Mouse (Mus musculus) gastrocnemius, postnatal 10 days (tissue): Measurements from ENCODE around the gene Arrdc5. TPM values are rescaled to one million over a fixed set of nuclear protein-coding genes. Genes with fewer than 3 reads are reported as not detected.
A peak's percentile ranks its signal among the peaks of the same experiment; 100 is the strongest.

Source experiments
- DNase-seq: peaks from one replicate; pipeline ENCODE4 v3.0.0; 2021; ENCODE audit warnings: mixed read lengths
- long read RNA-seq, 2 experiments: library from polyadenylated mRNA; stranded (forward); transcript quantifications; one replicate each; pipeline ENCODE4 v2.0.0; 2021
- total RNA-seq, 2 experiments: library from RNA; stranded (reverse); gene quantifications; 2 replicates each; pipeline ENCODE4 v1.2.3; 2021

Gene Arrdc5
- not detected for total RNA-seq
- long read RNA-seq, experiment 1, result 0 reads
- long read RNA-seq, experiment 2, result 0 reads

DNA sequence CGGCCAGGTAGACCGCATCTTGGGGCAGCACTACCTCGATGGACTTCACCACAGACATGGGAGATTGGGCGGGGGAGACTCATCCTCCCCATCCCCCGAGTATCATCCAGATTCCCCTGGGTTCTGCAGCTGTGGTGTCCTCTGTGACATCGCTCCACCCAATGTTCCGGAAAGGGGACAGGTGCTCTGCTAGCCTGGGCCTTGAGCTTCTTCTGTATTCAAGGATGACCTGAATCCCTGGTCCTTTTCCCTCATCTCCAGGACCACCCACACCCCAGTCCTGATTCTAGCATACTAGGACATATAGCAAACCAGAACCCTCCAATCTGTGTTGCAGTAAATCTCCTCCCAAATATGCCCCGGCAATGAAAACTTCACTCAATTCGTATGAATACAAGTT, at the start of gene Arrdc5:
Arrdc5 (minus strand) TSS at position 101 of the 400 bp plus-strand sequence.
- DNase-seq, result no peak

DNA sequence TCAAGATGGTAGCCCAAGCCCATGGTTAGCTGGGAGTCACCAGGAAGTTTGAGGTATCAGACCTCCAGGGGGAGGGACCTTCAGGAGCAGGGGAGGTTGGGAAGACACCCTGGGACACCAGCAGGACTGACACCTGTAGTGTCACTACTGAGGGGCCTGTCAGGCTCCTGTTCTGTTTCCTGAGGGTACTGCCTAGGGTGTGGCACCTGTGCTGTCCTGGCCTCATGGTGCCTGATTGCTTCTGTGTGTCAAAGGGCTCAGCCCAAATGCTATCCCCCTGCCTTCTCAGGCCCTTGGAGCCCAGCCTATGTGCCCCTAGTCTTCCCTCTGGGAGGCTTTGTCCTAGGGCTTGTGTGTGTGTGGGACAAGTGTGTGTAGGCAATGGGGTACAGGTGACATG, 48.5 kb upstream of the Arrdc5 start:
- no peak for DNase-seq

DNA sequence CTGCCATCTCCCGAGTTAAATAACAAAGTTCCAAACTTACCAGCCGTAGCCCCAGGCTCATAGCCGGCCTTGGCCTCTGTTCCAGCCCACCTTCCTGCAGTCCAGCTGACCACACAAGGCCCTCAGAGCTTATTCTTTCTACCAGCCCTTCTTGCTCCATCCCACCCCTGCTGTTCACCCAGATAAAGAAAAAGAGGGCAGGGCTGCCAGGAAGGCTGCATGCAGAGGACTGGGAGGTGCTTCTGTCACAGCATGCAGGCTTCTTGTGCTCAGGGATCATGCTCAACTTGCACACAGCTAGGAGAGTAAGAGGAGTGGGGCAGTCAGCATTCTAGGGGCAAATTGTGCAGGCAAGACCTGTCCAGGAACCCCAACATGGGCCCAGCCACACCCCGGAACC, 48.0 kb upstream of the Arrdc5 start:
- no peak for DNase-seq

DNA sequence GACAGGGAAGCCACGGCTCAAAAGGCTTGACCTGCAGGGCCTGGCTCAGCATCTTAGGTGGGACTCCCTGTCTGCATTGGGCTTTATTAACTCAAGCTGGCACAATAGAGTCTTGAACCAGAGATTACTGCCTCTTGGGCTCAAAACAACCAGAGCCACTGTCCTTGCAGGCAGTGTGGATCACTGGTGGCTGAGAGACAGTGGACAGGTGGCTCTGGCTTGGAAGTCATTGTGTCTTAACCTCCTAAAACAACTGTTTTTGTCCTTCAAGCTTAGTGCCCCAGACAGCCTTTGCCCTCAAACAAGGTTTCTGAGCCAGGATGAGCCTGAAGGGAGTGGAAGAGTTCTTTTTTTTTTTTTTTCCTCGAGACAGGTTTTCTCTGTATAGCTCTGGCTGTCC, 45.3 kb upstream of the Arrdc5 start:
- no peak for DNase-seq

DNA sequence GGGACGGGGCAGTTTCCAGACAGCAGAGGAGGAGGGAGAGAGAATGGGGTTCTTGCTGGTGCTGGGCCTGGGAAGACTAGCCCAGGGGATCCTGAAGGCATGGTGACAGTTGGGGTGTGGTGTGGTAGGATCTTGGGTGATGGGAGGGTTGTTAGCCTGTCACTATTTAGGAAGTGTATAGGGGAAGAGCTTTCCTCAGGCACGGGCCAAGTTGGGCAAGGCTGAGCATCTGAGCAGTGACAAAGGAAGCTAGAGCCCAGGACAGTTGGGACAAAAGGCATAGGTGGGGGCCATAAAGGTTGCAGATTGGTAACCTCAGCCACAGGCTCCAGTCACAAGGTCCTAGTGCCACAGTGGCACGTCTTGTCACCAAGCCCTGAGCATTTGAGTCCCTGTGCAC, 43.4 kb upstream of the Arrdc5 start:
- no peak for DNase-seq

DNA sequence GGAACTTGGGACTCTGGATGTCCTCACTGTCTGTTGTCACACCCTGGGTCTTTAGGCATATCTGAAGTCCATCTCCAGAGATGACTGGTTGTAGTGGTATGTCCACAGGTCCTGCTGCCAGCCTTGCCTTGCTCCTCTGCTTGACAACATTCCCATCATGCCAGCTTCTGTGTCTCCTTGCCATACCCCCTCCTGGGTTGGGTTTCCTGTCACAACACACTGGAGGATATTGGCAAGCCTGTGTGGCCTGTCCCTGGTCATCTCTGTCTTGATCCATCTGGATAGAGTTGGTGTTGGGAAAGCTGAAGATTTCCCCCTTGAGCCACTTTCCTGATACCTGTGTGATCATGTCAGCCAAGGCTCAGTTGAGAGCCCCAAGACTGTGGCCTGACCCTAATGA, 40.6 kb upstream of the Arrdc5 start:
- no peak for DNase-seq

DNA sequence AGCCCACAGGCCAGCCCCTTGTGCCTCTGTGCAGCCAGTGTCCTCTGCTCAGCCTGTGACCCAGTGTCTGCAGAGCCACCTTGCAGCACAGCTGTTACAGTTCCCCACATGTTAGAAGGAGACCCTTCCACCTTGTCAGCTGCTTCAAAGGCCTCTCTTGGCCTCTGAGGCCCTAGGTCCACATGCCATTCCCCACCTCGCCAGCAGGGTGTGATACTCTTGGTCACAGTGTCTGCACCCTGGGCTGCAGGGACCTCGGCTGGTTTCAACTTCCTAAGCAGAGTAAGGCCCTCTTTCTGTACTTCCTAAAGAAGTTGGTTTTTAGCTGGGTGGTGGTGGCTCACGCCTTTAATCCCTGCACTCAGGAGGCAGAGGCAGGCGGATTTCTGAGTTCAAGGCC, 38.8 kb upstream of the Arrdc5 start:
- peak; percentile 49 for DNase-seq

DNA sequence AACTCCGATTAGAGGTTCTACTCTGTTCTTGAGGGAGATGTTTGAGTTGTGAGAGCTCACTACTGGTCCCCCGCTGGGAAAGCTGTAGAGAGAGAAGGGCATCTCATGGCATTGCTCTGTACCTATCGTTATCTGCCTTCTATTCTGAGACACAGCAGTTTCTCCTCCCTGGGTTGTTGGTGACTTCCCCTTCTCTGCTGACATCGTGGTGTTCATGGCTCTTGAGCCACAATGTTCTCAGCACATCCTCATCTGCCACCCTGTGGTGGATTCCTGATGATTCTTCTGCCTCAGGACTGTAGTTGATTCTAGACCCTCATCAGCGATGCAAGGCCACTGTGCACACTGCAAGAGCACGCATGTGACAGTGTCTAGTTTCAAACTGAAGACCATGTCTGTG, 37.7 kb upstream of the Arrdc5 start:
- DNase-seq, result no peak

DNA sequence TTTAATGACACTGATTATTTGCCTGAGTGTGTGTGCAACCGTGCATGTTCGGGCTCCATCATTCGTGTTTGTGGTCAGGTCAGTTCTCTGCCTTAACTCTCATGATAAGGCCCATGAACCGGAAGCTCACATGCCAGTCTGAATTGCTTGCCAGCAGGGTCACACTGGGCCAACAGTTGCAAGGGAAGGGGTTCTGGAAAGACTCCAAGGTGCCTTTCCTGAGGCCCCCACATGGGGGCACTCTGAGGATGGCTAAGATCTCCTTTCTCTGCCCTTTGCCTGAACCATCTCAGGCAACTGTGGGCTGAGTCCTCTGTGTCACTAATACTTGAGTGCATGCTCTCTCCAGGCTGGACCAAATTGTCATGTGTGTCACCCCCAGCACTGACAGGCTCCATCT, 37.1 kb upstream of the Arrdc5 start:
- peak; percentile 60 for DNase-seq

DNA sequence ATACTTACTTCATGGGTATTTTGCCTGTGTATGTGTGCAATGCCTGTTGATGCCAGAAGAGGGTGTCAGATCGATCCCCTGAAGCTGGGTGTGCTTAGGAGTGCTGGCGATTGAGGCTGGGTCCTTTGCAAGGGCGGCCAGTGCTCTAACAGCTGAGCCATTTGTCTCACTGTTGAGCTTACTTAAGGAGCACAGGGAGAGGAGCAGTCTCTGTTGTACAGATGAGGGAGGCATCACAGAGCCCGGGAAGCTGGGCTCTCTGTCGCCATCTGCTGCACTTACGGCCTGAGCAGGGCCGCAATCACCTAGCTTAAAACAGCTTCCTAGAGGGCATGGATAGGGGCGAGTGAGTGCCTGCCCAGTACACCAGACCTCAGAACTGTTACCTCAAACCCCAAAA, 32.9 kb upstream of the Arrdc5 start:
- no peak for DNase-seq

DNA sequence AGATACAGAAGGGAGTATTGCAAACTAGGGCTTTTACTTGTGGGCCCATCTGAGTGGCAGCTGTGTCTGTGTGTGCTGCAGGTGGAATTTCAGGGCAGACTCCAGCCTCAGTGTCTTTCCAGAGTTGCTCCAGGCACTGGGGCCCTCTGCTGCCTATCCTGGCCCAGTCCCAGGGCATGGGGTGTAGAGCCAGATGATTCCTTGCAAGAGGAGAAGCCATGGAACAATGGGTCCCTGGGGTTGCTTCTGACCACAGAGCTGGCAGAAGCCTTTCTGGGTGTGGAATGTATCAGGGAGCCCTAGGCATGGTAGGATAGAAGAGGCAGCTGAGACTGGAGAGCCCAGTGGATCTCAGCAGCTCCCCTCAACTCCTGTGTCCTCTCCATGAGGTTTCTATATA, 31.2 kb upstream of the Arrdc5 start:
- DNase-seq, result peak; percentile 35

DNA sequence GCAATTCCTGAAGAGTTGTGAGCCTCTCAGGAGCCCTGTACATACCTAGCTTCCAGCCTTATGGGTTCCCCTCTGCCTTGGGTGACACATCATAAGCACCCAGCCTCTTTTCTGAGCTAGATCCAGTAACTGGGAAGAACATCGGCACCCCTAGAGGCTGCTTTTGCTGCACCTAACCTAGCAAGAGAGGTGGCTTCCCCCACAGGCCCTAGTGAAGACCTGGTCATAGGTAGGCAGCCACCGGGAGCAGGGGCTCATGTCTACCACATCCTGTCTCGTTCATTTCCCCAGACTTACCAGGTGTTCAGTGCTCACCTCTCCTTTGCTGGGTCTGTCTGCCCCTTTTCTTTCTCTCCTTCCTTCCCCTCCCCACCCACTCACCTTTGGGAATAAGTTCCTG, 30.3 kb upstream of the Arrdc5 start:
- no peak for DNase-seq

DNA sequence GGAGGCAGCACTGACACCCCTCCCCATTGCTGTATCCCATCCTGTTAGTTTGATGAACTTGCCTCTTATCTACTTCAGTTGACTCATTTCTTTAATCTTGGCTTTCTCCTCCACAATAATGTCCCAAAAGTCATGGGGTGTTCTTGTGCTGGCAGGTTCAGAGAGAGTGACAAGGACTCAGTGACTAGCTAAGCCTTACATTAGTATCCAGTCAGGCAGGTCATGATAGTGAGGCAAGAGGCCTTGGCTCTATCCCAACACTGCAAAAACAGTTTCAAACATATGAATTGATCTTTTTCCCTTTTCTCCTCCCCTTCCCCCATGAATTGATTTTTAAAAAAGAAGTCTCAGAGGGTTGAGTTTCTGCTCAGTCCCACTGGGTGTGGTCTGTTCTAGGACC, 29.2 kb upstream of the Arrdc5 start:
- no peak for DNase-seq

DNA sequence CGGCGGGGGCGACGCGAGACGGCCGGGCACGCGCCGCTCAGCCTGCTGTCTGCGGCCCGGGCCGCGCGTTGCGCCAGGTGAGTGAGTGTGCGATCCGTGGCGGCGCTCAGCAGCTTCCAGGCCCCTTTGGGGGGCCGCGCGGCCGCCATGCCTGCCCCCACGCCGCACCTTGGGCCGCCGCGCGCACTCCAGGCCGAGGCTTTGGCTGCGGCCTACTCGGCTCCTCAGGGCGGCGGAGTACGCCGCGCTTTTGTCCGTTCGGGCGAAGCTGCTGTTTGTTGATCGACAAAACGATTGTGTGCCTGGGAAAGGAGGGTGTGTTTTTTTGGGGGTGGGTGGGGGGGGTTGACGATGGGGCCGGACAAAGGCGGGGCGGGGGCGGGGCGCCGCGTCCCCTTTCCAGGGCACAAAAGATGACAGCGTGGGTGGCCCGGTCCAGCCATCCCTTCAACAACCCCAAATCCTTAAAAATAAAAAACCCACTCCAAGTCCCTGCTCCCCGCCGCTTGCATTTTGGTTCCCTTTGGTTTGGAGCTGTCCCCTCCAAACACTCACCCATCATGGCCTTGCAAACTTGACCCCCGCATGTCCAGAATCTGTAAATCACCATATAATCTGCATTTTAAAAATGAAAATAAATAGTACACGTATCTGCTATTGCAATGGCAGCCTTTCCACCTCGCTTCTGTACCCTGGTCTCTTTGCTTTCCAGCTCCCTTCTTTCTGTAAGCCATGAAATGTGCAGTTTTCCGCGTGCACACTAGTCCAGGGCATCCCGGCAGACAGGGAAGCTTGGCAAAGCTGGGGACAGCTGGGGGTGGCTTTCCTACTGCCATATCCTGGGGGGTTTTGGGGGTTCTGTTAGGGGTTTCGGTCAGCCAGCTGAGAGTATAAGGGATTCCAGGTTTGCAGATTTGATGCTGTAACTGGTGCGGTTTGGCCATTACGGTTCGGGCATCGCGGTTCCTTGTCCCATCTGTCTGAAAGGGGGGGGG, 26.4 kb upstream of the Arrdc5 start:
- no peak for DNase-seq

DNA sequence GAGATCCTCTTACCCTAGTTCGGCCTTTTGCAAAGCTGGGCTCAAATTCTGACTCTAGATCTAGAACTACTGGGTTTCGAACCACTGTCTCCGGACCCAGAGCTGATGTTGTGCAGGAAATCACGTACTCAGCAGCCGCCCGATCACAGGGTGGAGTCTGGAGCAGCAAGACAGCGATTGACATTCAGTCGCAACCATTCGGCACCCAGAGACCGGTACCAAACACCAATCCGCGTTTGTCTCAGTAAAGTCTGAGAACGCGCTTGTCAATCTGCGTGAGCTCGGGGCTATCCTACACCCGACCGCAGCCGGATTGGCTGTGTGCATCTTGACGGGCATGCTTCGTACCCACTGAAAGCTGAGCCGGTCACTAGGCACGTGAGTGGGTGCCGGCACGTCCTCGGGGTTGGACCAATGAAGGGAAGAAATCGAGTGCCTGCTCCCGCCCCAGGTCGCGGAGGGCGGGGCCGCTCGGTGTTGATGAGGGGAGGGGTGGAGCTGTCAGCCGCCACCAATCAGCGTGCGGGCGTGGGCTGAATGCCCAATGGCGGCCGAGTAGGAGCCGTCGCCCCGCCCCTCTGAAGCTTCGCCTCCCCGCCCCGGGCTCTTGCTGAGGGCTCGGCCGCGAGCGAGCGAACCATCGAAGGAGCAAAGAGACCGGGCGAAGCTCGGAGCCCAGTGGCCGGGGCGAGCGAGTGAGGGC, 25.5 kb upstream of the Arrdc5 start, which contains the start of gene Kdm4b:
Kdm4b (plus strand) TSS at position 613 of the 703 bp plus-strand sequence.
- peak; percentile 99 for DNase-seq

DNA sequence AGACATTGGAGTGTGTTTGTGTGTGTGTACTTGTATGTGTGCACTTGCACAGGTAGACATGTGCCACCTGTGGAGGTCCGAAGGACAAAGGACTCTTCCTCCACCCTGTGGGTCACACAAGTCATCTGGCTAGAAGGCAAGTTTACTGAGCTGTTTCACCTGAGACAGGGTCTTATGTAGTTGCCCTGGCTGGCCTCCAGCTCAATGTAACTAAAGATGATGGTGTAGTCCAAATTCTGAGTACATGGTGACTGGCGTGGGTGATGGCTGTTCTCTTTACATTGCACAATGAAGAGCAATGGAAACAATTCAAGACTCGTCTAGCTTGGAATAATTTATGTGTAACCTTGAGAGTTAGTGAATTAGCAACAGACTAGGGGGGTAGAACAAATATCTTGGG, 24.3 kb upstream of the Arrdc5 start:
- DNase-seq, result no peak

DNA sequence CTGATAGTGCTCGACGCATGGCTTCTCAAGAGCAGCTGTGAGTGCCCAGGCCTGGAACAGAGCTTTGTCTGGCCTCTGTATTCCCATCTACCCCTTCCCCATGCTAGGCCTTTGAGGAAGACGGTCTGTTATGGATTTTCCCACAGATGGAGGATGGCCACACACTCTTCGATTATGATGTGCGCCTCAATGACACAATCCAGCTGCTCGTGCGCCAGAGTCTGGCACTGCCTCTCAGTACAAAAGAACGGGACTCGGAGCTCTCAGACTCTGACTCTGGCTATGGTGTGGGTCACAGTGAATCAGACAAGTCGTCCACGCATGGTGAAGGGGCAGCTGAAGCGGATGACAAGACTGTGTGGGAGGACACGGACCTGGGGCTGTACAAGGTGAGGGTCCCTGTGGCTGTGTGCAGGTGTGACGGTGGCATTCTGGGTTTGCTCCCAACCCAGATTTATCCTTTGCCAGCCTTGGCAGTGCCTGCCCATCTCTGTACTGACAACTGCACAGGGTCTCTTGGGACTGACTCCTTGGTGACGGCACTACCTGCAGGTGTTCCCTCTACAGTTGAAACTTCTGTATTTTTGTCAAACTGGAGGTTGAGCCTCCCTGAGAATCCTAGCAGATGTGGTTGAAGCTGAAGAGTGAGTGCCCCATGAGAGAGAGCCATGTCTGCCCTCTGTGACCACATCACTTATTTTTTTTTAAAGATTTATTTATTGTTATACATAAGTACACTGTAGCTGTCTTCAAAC, 9.3 kb upstream of the Arrdc5 start:
- no peak for DNase-seq

DNA sequence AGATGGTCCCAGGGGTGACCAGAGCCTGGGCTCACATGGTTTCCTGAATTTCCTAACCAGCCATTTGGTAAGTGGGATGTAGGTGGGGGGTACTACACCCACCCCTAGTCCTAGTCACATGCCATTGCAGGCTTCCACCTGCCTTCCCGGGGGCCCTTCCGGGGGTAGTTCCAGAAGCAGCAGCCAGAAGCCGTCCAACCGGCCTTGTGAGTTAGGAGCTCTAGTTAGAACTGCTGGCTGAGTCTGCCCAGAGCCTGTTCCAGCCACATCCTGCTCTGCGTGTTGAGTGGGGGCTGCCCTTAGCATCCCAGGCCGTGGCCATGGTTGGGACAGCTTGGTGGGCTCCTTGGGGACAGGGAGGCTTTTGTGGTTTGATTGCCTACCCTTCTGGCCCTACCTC, 8.0 kb upstream of the Arrdc5 start:
- no peak for DNase-seq

DNA sequence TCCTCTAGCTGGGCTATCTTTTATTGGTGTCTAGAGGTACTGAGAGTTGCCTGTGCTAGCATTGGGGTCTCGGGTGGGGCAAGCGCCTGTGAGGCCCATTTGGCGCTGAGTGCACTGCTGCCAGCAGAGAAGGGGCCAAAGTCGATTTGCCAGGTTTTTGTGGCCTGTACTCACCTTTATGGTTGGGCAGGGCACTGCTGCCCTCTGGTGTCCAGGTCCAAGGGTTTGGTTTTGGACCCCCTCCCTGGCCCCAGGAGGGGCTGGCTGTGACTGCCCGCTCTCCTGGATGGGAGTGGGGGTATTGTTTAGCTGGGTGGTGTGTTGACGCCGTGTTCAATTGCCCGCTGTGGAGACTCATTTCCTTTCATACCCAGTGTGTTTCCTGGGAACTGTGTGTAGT, 5.7 kb upstream of the Arrdc5 start:
- no peak for DNase-seq

DNA sequence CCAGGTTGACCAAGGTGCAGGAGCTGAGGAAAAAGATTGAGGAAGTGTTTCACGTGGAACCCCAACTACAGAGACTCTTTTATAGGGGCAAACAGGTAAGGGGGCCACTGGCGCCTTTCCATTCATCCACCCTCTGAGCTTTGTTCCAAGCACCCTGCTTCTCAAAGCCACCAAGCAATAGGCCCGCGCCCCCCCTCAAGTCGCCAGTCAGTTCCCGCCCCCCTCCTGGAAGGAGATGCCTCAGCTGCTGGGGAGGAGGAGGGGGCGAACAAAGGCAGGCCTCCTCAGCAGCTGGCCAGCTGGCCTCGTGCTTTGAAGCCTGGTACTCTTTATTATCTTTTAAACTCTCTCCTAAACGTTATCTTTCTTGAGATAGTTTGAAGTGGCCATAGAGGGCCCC, 5.1 kb upstream of the Arrdc5 start:
- no peak for DNase-seq

DNA sequence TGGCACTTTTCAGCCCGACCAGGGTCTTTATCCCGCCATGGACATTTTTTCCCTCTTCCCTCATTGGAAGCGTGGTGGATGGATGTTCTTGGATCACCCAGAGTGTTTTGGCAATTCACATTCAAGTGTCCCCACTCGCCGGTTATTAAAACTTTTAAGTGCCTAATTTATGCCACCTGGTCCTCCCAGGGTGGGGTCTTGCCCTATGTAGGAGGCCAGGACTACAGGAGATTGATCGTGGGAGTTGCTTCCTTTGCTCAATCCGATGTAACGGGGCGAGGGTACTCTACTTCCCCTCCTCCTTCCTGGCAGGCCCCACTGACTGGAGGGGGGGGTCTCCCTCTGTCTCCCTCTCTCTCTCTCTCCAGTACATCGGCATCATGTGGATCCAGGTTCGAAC, 4.6 kb upstream of the Arrdc5 start:
- no peak for DNase-seq

DNA sequence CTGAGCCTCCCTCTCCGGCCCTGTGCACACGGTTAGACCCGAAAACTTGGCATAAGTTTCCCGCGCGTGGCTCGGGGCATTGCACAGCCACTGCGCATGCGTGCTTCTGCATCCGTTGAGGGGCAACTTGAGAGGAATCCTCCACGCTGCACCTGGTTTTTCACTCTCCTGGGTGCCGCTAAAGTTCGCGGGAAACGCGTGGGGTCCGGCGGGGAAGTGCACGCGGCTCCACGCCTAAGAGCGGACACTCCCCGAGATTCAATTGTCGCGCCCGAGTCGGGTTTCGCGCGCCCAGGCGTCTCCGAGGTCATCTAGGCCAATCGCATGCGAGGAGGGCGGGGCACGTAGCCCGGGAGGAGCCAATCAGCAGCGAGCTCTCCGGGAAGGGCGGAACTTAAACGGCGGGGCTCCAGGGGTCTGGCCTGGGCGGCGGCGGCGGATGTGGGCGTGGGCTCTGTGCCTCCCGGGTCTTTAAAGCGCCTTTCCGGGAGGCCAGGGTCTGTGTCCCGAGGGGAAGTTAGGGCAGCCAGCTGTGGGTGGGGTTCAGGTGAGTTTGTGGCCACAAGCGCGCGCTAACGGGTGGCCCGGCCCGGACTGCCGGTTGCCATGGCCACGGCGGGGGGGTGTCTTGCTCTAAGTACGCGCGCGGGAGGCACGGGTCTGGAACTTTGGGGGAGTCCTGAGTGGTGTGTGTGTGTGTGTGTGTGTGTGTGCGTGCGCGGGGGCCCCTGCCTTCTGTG, 3.9 kb upstream of the Arrdc5 start:
- DNase-seq, result peak; percentile 96
